8 mouse cellular contexts compared by ENCODE assay signal in the genomic region with DNA sequence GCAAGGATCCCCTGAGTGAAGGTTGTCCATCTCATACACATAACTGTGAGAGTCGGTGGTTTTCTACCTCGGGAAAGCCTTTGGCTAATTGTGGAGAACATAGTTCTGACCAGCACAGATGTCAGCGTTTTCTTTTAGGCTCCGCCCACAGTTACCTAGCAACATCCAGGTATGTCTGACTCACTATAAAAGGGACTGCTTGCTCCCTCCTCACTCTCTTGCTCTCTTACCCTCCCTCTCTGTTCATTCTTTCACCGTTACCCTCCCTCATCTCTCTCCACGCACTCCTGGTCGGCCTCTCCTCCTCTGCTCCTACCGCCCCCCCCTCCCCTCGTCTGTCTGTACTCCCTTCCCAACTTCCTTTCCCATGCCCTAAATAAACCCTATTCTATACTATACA. TPM values are rescaled to one million over a fixed set of nuclear protein-coding genes. Genes with fewer than 3 reads are reported as not detected.
DNase-seq lines count a peak whose midpoint lies in the region; ATAC-seq and TF ChIP-seq lines count a peak whose summit lies in the region.
"Had no signal": no experiment of that assay in that cellular context is flagged by ENCODE, and none has a peak within 500 bp of the region (broad histone marks: within the 10 kb centered on the region; RNA-seq: fewer than 3 reads in every experiment).

No protein-coding gene starts in this region.

- no peak overlapping the region for H3K27ac ChIP-seq in intestine, embryonic 15.5 days
- no peak overlapping the region for H3K27ac ChIP-seq in lung, postnatal 0 days (ENCODE audit: low read length)
- no peak overlapping the region for H3K27ac ChIP-seq in cerebellum, adult 2 months (ENCODE audit: insufficient read depth, low read length)
- H3K27ac ChIP-seq in heart, adult 2 months, result no peak overlapping the region
- no peak overlapping the region for H3K27ac ChIP-seq in layer of hippocampus, adult 2 months

- 23% methylated on average over 9 of the region's 9 CpGs for WGBS in intestine, embryonic 15.5 days
- 23% methylated on average over 8 of the region's 9 CpGs for WGBS in lung, postnatal 0 days
- WGBS in cerebellum, adult 2 months, result 31% methylated on average over 9 of the region's 9 CpGs
- 32% methylated on average over 9 of the region's 9 CpGs for WGBS in heart, adult 2 months

- intact Hi-C loops in heart, adult 2 months (cut with DNase I), result loop anchor here (1.0 to 10.0 kb wide), 6 partner anchors 24 to 530 kb away; no protein-coding TSS in a partner anchor

- peak; percentile 73 for ATAC-seq in intestine, embryonic 15.5 days
- peak; percentile 74 for ATAC-seq in lung, postnatal 0 days

- no peaks in the 10 kb centered on the region for H3K79me2 ChIP-seq in heart, adult 2 months (replicated peaks; ENCODE audit: control insufficient read depth, insufficient read depth, low read length)

- H3K4me2 ChIP-seq in intestine, embryonic 15.5 days (replicated peaks), result no peak overlapping the region; the same call in 1 of the 2 replicates
- no peak overlapping the region; the same call in 1 of the 2 replicates for H3K4me2 ChIP-seq in lung, postnatal 0 days (replicated peaks; ENCODE audit: low read depth, low read length)

- no peaks in the 10 kb centered on the region for H3K4me1 ChIP-seq in intestine, embryonic 15.5 days (replicated peaks)
- H3K4me1 ChIP-seq in lung, postnatal 0 days (ENCODE audit: insufficient read depth, low read depth, low read length), result no peaks in the 10 kb centered on the region
- H3K4me1 ChIP-seq in cerebellum, adult 2 months (ENCODE audit: control insufficient read depth, insufficient read depth, low read length), result no peaks in the 10 kb centered on the region
- H3K4me1 ChIP-seq in heart, adult 2 months (ENCODE audit: control insufficient read depth, insufficient read depth, low read length), result no peaks in the 10 kb centered on the region

- no peaks in the 10 kb centered on the region for H3K9me3 ChIP-seq in intestine, embryonic 15.5 days
- no peaks in the 10 kb centered on the region for H3K9me3 ChIP-seq in lung, postnatal 0 days (ENCODE audit: low read length)

- TF ChIP-seq POLR2A in cerebellum, adult 2 months (IDR thresholded peaks at IDR 0.05; ENCODE audit: borderline replicate concordance, insufficient read depth, low read length), result no peak
- TF ChIP-seq POLR2A in heart, adult 2 months (IDR thresholded peaks at IDR 0.05; ENCODE audit: insufficient read depth, low read depth, low read length), result no peak

- H3K4me3 ChIP-seq in intestine, embryonic 15.5 days (replicated peaks), result no peak overlapping the region
- no peak overlapping the region for H3K4me3 ChIP-seq in lung, postnatal 0 days (ENCODE audit: low read depth, low read length)
- no peak overlapping the region for H3K4me3 ChIP-seq in cerebellum, adult 2 months (replicated peaks; ENCODE audit: insufficient read depth, low read depth, low read length)
- H3K4me3 ChIP-seq in heart, adult 2 months, result no peak overlapping the region
- H3K4me3 ChIP-seq in layer of hippocampus, adult 2 months, result no peak overlapping the region

- no peak overlapping the region for H3K9ac ChIP-seq in intestine, embryonic 15.5 days
- no peak overlapping the region for H3K9ac ChIP-seq in lung, postnatal 0 days (replicated peaks; ENCODE audit: low read depth)
- H3K9ac ChIP-seq in heart, adult 2 months (ENCODE audit: low read depth, low read length), result no peak overlapping the region

- no peak for TF ChIP-seq EP300 in lung, postnatal 0 days (IDR thresholded peaks at IDR 0.05)
- TF ChIP-seq EP300 in heart, adult 2 months (IDR thresholded peaks at IDR 0.05; ENCODE audit: insufficient read depth, low read depth, low read length), result no peak

- DNase-seq in CD4-positive, CD25-positive, alpha-beta regulatory T cell, adult 2 months (ENCODE audit: low read depth, low spot score), result peak; percentile 38
- DNase-seq in ES-CJ7 (ENCODE audit: low read depth, low spot score), result peak; percentile 51
- DNase-seq in lung, postnatal 0 days (ENCODE audit: low spot score), result peak; percentile 74
- no peak for DNase-seq in cerebellum, adult 2 months
- no peak for DNase-seq in heart, adult 2 months
- DNase-seq in layer of hippocampus, adult 2 months (ENCODE audit: low spot score in 2 of 2), result no peak

- no peaks in the 10 kb centered on the region for H3K36me3 ChIP-seq in intestine, embryonic 15.5 days
- H3K36me3 ChIP-seq in lung, postnatal 0 days (ENCODE audit: insufficient read depth, low read length), result no peaks in the 10 kb centered on the region
- no peaks in the 10 kb centered on the region for H3K36me3 ChIP-seq in heart, adult 2 months (ENCODE audit: control insufficient read depth, insufficient read depth, low read length)

- no peak for TF ChIP-seq CTCF in lung, postnatal 0 days (IDR thresholded peaks at IDR 0.05)
- no peak for TF ChIP-seq CTCF in cerebellum, adult 2 months (IDR thresholded peaks at IDR 0.05; ENCODE audit: borderline replicate concordance, insufficient read depth, low read depth, low read length)
- TF ChIP-seq CTCF in heart, adult 2 months (IDR thresholded peaks at IDR 0.05), result no peak
- TF ChIP-seq CTCF in layer of hippocampus, adult 2 months (conservative IDR thresholded peaks at IDR 0.05), result no peak

- H3K27me3 ChIP-seq in intestine, embryonic 15.5 days (replicated peaks), result no peaks in the 10 kb centered on the region
- H3K27me3 ChIP-seq in lung, postnatal 0 days (replicated peaks; ENCODE audit: insufficient read depth, low read length), result no peaks in the 10 kb centered on the region
- H3K27me3 ChIP-seq in cerebellum, adult 2 months (ENCODE audit: control insufficient read depth, insufficient read depth, low read length), result no peaks in the 10 kb centered on the region
- H3K27me3 ChIP-seq in heart, adult 2 months (ENCODE audit: control insufficient read depth, insufficient read depth, low read length), result no peaks in the 10 kb centered on the region

RNA-seq across cellular contexts. Expression of a gene that starts 11.5 kb away (rescaled TPM):
- polyA plus RNA-seq in intestine, embryonic 15.5 days (2015; fragmentation: Nextera tagmentation; extraction: Ambion mirVana), result 10.9 and 11.2 TPM in 2 replicates
- 2.7 and 3.0 TPM in 2 replicates for polyA plus RNA-seq in lung, postnatal 0 days (2015; fragmentation: Nextera tagmentation; extraction: Ambion mirVana)
- 0.54 and 0.86 TPM in 2 replicates for polyA plus RNA-seq in cerebellum, adult 2 months (2012; rRNA removed)
- total RNA-seq in heart, adult 2 months (2021), result under 1 TPM; 0.13 to 0.27 TPM
- 0.29 and 0.31 TPM in 2 replicates for polyA plus RNA-seq in heart, adult 2 months (2012; rRNA removed)
- under 1 TPM; 0.37 to 0.41 TPM for total RNA-seq in layer of hippocampus, adult 2 months (2021)
- total RNA-seq: common myeloid progenitor, adult 5-6 weeks had no signal

RNA-seq across cellular contexts. Expression of a gene that starts 51.6 kb away (rescaled TPM):
- polyA plus RNA-seq in intestine, embryonic 15.5 days (2015; fragmentation: Nextera tagmentation; extraction: Ambion mirVana), result 632 and 657 TPM in 2 replicates
- 380 and 393 TPM in 2 replicates for polyA plus RNA-seq in lung, postnatal 0 days (2015; fragmentation: Nextera tagmentation; extraction: Ambion mirVana)
- polyA plus RNA-seq in cerebellum, adult 2 months (2012; rRNA removed), result 119 and 125 TPM in 2 replicates
- 100 to 1,000 TPM; 108 to 119 TPM for total RNA-seq in heart, adult 2 months (2021)
- 76.5 and 91.7 TPM in 2 replicates for polyA plus RNA-seq in heart, adult 2 months (2012; rRNA removed)
- total RNA-seq in layer of hippocampus, adult 2 months (2021), result 10 to 100 TPM; 96.7 to 97.5 TPM

Comparison
In these comparisons a context has a peak if more than half of its experiments do, and no peak if none do; other contexts are left out.
1. DNase-seq: peak in CD4-positive, CD25-positive, alpha-beta regulatory T cell, adult 2 months (single experiment), ES-CJ7 (single experiment) and lung, postnatal 0 days (single experiment); none in cerebellum, adult 2 months (0 of 2), heart, adult 2 months (0 of 2) and layer of hippocampus, adult 2 months (0 of 2).